ENCODE assay signal across 25 mouse cellular contexts in genomic region chr13:29271451-29271850, GRCm38 (mm10).
DNase-seq lines count a peak whose midpoint lies in the region; ATAC-seq and TF ChIP-seq lines count a peak whose summit lies in the region.
"Had no signal": no experiment of that assay in that cellular context is flagged by ENCODE, and none has a peak within 500 bp of the region (broad histone marks: within the 10 kb centered on the region; RNA-seq: fewer than 3 reads in every experiment).

No protein-coding gene starts in this region.

- ATAC-seq in lung, postnatal 0 days: no peak
- ATAC-seq: forebrain, embryonic 16.5 days; intestine, postnatal 0 days; midbrain, embryonic 13.5 days had no signal

- TF ChIP-seq CTCF in heart, adult 2 months (IDR thresholded peaks at IDR 0.05): 0 out of 2 replicates have a peak, but pooled peaks have one; percentile 7
- TF ChIP-seq CTCF in lung, postnatal 0 days (IDR thresholded peaks at IDR 0.05): no peak

- no peak for DNase-seq in heart, adult 2 months
- DNase-seq in heart, embryonic 10.5 days (ENCODE audit: low spot score): no peak
- peak; percentile 44 for DNase-seq in left cerebral cortex, postnatal 4 days
- DNase-seq in left cerebral cortex, adult 8-10 months (ENCODE audit: low spot score in 2 of 2): no peak
- DNase-seq in R1 (ENCODE audit: low read depth, low spot score): peak; percentile 13
- DNase-seq in retina, embryonic 14.5 days (ENCODE audit: low spot score): peak; percentile 88
- DNase-seq in lung, postnatal 0 days (ENCODE audit: low spot score): no peak
- DNase-seq: adrenal gland, postnatal 10 days; B cell, adult 2 months; cerebellum, adult 11 months; cerebellum, adult 9-10 months; gastrocnemius, adult 2 months; gastrocnemius, postnatal 36 days; kidney, adult 9 months; kidney, postnatal 10 days; layer of hippocampus, adult 9-11 months; lung, postnatal 36 days; thymus, adult 2 months; thymus, postnatal 36 days had no signal

- TF ChIP-seq EP300 in heart, adult 2 months (IDR thresholded peaks at IDR 0.05; ENCODE audit: insufficient read depth, low read depth, low read length): no peak
- no peak for TF ChIP-seq EP300 in lung, postnatal 0 days (IDR thresholded peaks at IDR 0.05)

- H3K4me3 ChIP-seq in heart, adult 2 months: no peak overlapping the region
- no peak overlapping the region for H3K4me3 ChIP-seq in heart, embryonic 10.5 days
- H3K4me3 ChIP-seq in lung, postnatal 0 days (ENCODE audit: low read depth, low read length): no peak overlapping the region
- H3K4me3 ChIP-seq: gastrocnemius, adult 2 months; heart, embryonic 15.5 days; limb, embryonic 12.5 days; lung, embryonic 15.5 days; midbrain, embryonic 13.5 days had no signal

- TF ChIP-seq POLR2A in heart, adult 2 months (IDR thresholded peaks at IDR 0.05; ENCODE audit: insufficient read depth, low read depth, low read length): no peak

- intact Hi-C loops in heart, adult 2 months (cut with DNase I): no loop called here
- intact Hi-C loops in left cerebral cortex, postnatal 4 days (cut with DNase I): no loop called here

- H3K4me1 ChIP-seq in heart, adult 2 months (ENCODE audit: control insufficient read depth, insufficient read depth, low read length): no peaks in the 10 kb centered on the region
- peaks cover 6% of the 10 kb centered on the region for H3K4me1 ChIP-seq in heart, embryonic 10.5 days
- no peaks in the 10 kb centered on the region for H3K4me1 ChIP-seq in lung, postnatal 0 days (ENCODE audit: insufficient read depth, low read depth, low read length)
- H3K4me1 ChIP-seq: lung, embryonic 15.5 days had no signal

- no peaks in the 10 kb centered on the region for H3K27me3 ChIP-seq in heart, adult 2 months (ENCODE audit: control insufficient read depth, insufficient read depth, low read length)
- no peaks in the 10 kb centered on the region for H3K27me3 ChIP-seq in heart, embryonic 10.5 days (ENCODE audit: insufficient read depth, poor library complexity, severe bottlenecking)
- H3K27me3 ChIP-seq in lung, postnatal 0 days (replicated peaks; ENCODE audit: insufficient read depth, low read length): no peaks in the 10 kb centered on the region
- H3K27me3 ChIP-seq: heart, embryonic 15.5 days; limb, embryonic 12.5 days; lung, embryonic 15.5 days; midbrain, embryonic 13.5 days had no signal

- H3K4me2 ChIP-seq in lung, postnatal 0 days (replicated peaks; ENCODE audit: low read depth, low read length): no peak overlapping the region
- H3K4me2 ChIP-seq: heart, embryonic 15.5 days; limb, embryonic 12.5 days; lung, embryonic 15.5 days; midbrain, embryonic 13.5 days had no signal

- no peak overlapping the region for H3K9ac ChIP-seq in heart, adult 2 months (ENCODE audit: low read depth, low read length)
- no peak overlapping the region for H3K9ac ChIP-seq in lung, postnatal 0 days (replicated peaks; ENCODE audit: low read depth)
- H3K9ac ChIP-seq: heart, embryonic 15.5 days; limb, embryonic 12.5 days; lung, embryonic 15.5 days; midbrain, embryonic 13.5 days had no signal

- no peaks in the 10 kb centered on the region for H3K79me2 ChIP-seq in heart, adult 2 months (replicated peaks; ENCODE audit: control insufficient read depth, insufficient read depth, low read length)

- no peaks in the 10 kb centered on the region for H3K9me3 ChIP-seq in heart, embryonic 10.5 days
- H3K9me3 ChIP-seq in lung, postnatal 0 days (ENCODE audit: low read length): no peaks in the 10 kb centered on the region
- H3K9me3 ChIP-seq: heart, embryonic 15.5 days; limb, embryonic 12.5 days; lung, embryonic 15.5 days; midbrain, embryonic 13.5 days had no signal

- no peaks in the 10 kb centered on the region for H3K36me3 ChIP-seq in heart, adult 2 months (ENCODE audit: control insufficient read depth, insufficient read depth, low read length)
- H3K36me3 ChIP-seq in heart, embryonic 10.5 days: no peaks in the 10 kb centered on the region
- no peaks in the 10 kb centered on the region for H3K36me3 ChIP-seq in lung, postnatal 0 days (ENCODE audit: insufficient read depth, low read length)
- H3K36me3 ChIP-seq: heart, embryonic 15.5 days; limb, embryonic 12.5 days; lung, embryonic 15.5 days; midbrain, embryonic 13.5 days had no signal

- H3K27ac ChIP-seq in heart, adult 2 months: no peak overlapping the region
- no peak overlapping the region for H3K27ac ChIP-seq in heart, embryonic 10.5 days
- H3K27ac ChIP-seq in lung, postnatal 0 days (ENCODE audit: low read length): no peak overlapping the region
- H3K27ac ChIP-seq: gastrocnemius, adult 2 months; heart, embryonic 15.5 days; limb, embryonic 12.5 days; lung, embryonic 15.5 days; midbrain, embryonic 13.5 days had no signal

Comparison
In these comparisons a context has a peak if more than half of its experiments do, and no peak if none do; other contexts are left out.
1. DNase-seq: peak in left cerebral cortex, postnatal 4 days (single experiment), R1 (single experiment) and retina, embryonic 14.5 days (single experiment); none in heart, adult 2 months (0 of 2), heart, embryonic 10.5 days (single experiment), left cerebral cortex, adult 8-10 months (0 of 2) and lung, postnatal 0 days (single experiment).